Mouse (Mus musculus): ENCODE measurements around the gene Lbp. TPM values are rescaled to one million over a fixed set of nuclear protein-coding genes. Genes with fewer than 3 reads are reported as not detected.

The Lbp gene
- total and polyA plus RNA-seq, 2 experiments from 2014 or later: 4.7 to 8.0 TPM

DNA sequence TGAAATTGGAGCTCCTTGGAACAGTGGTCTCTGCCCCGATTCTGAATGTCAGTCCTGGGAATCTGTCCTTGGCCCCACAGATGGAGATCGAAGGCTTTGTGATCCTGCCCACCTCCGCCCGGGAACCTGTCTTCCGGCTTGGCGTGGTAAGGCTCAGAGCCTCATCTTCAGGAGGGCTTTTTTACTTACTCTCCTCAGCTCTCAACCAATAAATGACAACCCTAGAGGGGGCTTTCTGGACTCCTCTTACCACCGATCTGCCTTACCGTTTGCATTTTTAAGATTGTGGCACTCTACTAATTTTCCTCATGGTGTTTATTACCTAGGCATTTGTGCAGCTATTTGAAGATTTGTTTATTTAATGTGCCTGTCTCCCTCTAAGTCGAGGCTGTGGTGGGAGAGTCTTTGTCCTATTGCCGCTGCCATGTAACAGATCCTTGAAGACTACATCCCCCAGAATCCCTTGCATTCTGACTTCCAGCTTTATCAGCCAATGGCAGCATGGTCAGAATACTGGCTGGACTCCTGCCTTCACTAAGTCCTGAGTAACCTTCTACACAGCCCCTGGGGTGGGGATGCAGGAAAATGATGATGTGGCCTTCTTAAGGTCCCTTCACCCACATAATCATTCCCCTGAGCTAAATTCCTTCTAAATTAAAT, 18.4 kb downstream of the Lbp start:
- no peak for TF ChIP-seq CTCF (IDR thresholded peaks at IDR 0.05; ENCODE audit: low read depth)
- Histone ChIP-seq H3K9me3 (ENCODE audit: low read length) (no peaks in the 10 kb centered on the region), H3K4me3 (ENCODE audit: low read depth, low read length) (no peak overlapping the region), H3K4me2 (ENCODE audit: low read depth) (no peak overlapping the region), H3K9ac (no peak overlapping the region), H3K4me1 (ENCODE audit: insufficient read depth) (no peaks in the 10 kb centered on the region), H3K36me3 (ENCODE audit: insufficient read depth) (no peaks in the 10 kb centered on the region), H3K27ac (ENCODE audit: low read depth, low read length) (no peak overlapping the region), H3K27me3 (ENCODE audit: insufficient read depth, low read length) (no peaks in the 10 kb centered on the region)
- DNase-seq (peak; percentile 49), ATAC-seq (peak; percentile 62)
- WGBS: 61% methylated on average over 10 of the region's 10 CpGs

DNA sequence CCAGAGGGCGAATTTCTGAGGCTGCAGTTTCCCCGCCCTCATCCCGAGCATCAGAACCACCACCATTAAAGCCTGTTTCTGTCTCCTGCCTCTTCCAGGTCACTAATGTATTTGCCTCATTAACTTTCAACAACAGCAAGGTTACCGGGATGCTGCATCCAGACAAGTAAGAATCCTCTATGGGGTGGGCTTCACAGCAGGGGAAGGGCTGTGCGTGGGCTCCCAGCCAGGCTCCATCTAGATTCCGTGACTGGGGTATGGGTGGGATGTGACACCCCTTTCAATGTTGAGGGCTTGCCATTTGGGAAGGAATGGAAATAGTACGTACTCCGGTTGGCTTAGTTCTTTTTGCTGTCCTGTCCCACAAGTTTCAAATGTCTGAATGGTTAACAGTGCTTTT, 19.3 kb downstream of the Lbp start:
- no peak for DNase-seq
- WGBS: 55% methylated on average over 8 of the region's 8 CpGs

DNA sequence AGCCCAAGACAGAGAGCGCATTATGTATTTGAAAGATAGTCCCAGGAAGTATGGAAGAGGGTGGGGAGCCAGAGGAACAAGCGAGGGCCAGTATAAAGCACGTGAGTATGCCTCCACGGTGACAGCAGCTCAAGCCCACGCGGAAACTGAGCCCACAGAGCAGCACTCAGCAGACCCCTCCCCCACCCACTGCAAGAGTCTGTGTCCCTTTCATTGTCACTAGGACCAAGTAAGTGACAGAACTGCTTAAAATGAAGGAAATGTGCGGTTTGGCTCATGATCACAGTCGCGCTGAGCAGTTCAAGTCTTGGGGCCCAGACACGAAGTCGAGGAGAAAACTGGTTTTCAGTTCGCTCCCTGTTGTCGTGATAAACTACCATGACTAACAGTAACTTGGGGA, 28.1 kb downstream of the Lbp start:
- WGBS: 88% methylated on average over 13 of the region's 13 CpGs
- H3K4me1 ChIP-seq (ENCODE audit: insufficient read depth): no peaks in the 10 kb centered on the region
- ATAC-seq: no peak

More for the DNA sequence above, 19.3 kb downstream of the Lbp start:
- Histone ChIP-seq H3K9me3 (ENCODE audit: low read length) (no peaks in the 10 kb centered on the region), H3K36me3 (ENCODE audit: insufficient read depth) (no peaks in the 10 kb centered on the region), H3K4me2 (ENCODE audit: low read depth) (no peak overlapping the region), H3K27ac (ENCODE audit: low read depth, low read length) (no peak overlapping the region), H3K4me3 (ENCODE audit: low read depth, low read length) (no peak overlapping the region), H3K27me3 (ENCODE audit: insufficient read depth, low read length) (no peaks in the 10 kb centered on the region), H3K9ac (no peak overlapping the region), H3K4me1 (ENCODE audit: insufficient read depth) (no peaks in the 10 kb centered on the region)
- ATAC-seq: no peak
- TF ChIP-seq CTCF (IDR thresholded peaks at IDR 0.05; ENCODE audit: low read depth): no peak

GRCm38 (mm10) chr2:158337698-158338097, 31.4 kb downstream of the Lbp start:
- Histone ChIP-seq H3K4me1 (ENCODE audit: insufficient read depth) (no peaks in the 10 kb centered on the region), H3K27me3 (ENCODE audit: insufficient read depth, low read length) (no peaks in the 10 kb centered on the region), H3K9me3 (ENCODE audit: low read length) (no peaks in the 10 kb centered on the region), H3K9ac (no peak overlapping the region), H3K27ac (ENCODE audit: low read depth, low read length) (no peak overlapping the region), H3K4me3 (ENCODE audit: low read depth, low read length) (no peak overlapping the region), H3K36me3 (ENCODE audit: insufficient read depth) (no peaks in the 10 kb centered on the region), H3K4me2 (ENCODE audit: low read depth) (no peak overlapping the region)
- DNase-seq (no peak), ATAC-seq (no peak)
- no peak for TF ChIP-seq CTCF (IDR thresholded peaks at IDR 0.05; ENCODE audit: low read depth)
- WGBS: 73% methylated on average over 10 of the region's 10 CpGs

More for the DNA sequence above, 28.1 kb downstream of the Lbp start:
- no peak overlapping the region for H3K9ac ChIP-seq
- H3K9me3 ChIP-seq (ENCODE audit: low read length): no peaks in the 10 kb centered on the region
- DNase-seq: no peak
- H3K4me3 ChIP-seq (ENCODE audit: low read depth, low read length): no peak overlapping the region
- H3K27ac ChIP-seq (ENCODE audit: low read depth, low read length): no peak overlapping the region
- H3K4me2 ChIP-seq (ENCODE audit: low read depth): no peak overlapping the region
- TF ChIP-seq CTCF (IDR thresholded peaks at IDR 0.05; ENCODE audit: low read depth): no peak
- H3K27me3 ChIP-seq (ENCODE audit: insufficient read depth, low read length): no peaks in the 10 kb centered on the region
- H3K36me3 ChIP-seq (ENCODE audit: insufficient read depth): no peaks in the 10 kb centered on the region

DNA sequence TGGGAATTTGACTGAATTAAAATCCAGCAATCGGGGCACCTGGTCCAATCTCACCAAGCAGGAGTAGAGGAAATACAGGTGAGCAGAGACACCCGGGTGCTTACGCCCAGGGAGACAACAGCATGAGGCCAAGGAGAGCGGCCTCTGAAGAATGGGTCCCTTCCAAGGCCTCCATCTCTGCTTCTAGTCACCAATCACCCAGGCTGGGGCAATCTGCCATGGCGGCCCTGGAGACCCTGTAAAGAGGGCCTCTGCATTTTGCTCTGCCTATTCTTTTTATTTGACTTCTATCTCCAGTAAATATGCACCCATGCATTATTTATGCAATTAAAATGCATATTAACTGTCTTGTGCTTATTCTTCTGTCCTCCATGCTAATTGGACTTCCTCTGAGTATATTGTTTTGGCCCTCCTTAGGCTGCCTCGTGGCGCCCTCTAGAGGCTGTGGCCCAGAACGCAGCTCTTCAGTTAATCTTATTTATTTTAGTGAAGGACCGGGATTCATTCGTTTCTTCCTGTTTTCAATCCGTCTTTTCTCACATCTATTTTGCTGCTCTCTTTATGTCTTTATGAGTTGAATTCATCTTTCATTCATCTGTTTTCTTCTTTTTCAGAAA, 33.8 kb downstream of the Lbp start:
- ATAC-seq (peak; percentile 63; the same call in 1 of the 2 replicates), DNase-seq (peak; percentile 83)
- Histone ChIP-seq H3K9ac (no peak overlapping the region), H3K36me3 (ENCODE audit: insufficient read depth) (no peaks in the 10 kb centered on the region), H3K4me3 (ENCODE audit: low read depth, low read length) (no peak overlapping the region), H3K27me3 (ENCODE audit: insufficient read depth, low read length) (no peaks in the 10 kb centered on the region), H3K9me3 (ENCODE audit: low read length) (no peaks in the 10 kb centered on the region), H3K4me2 (ENCODE audit: low read depth) (no peak overlapping the region), H3K27ac (ENCODE audit: low read depth, low read length) (no peak overlapping the region), H3K4me1 (ENCODE audit: insufficient read depth) (no peaks in the 10 kb centered on the region)
- 32% methylated on average over 11 of the region's 11 CpGs for WGBS
- peak; percentile 92 for TF ChIP-seq CTCF (IDR thresholded peaks at IDR 0.05; ENCODE audit: low read depth)

- H3K4me2 ChIP-seq (ENCODE audit: low read depth): no peak overlapping the region
- H3K4me3 ChIP-seq (ENCODE audit: low read depth, low read length): no peak overlapping the region
- no peaks in the 10 kb centered on the region for H3K27me3 ChIP-seq (ENCODE audit: insufficient read depth, low read length)
- TF ChIP-seq CTCF (IDR thresholded peaks at IDR 0.05; ENCODE audit: low read depth): no peak
- ATAC-seq (no peak), DNase-seq (no peak)
- no peak overlapping the region for H3K27ac ChIP-seq (ENCODE audit: low read depth, low read length)
- 79% methylated on average over 2 of the region's 2 CpGs for WGBS
- no peaks in the 10 kb centered on the region for H3K9me3 ChIP-seq (ENCODE audit: low read length)
- no peaks in the 10 kb centered on the region for H3K4me1 ChIP-seq (ENCODE audit: insufficient read depth)
- H3K9ac ChIP-seq: no peak overlapping the region
- H3K36me3 ChIP-seq (ENCODE audit: insufficient read depth): no peaks in the 10 kb centered on the region
Measured at GRCm38 (mm10) chr2:158341324-158341723, 35.0 kb downstream of the Lbp start.

DNA sequence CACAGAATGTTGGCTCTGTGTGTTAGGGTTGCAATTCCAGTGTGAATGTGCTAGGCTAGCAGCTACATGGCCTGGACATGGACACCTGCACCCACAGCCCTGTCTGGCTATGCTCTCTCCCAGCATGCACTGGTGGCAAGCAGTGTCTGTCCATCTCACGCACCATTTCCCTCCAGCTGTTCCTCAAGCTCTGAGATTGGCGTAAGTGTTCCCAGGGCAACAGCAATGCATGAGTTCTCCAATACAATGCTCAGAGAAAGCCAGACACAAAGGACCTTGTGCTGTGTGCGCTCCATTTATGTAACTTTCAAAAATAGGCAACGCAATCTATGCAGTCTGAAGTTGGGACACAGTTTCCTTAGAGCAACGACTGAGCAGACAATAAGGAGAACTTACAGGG, 37.2 kb downstream of the Lbp start:
- 23% methylated on average over 5 of the region's 5 CpGs for WGBS
- H3K27me3 ChIP-seq (ENCODE audit: insufficient read depth, low read length): no peaks in the 10 kb centered on the region
- H3K9me3 ChIP-seq (ENCODE audit: low read length): no peaks in the 10 kb centered on the region
- no peak overlapping the region for H3K9ac ChIP-seq
- ATAC-seq (peak; percentile 53), DNase-seq (no peak)
- H3K4me3 ChIP-seq (ENCODE audit: low read depth, low read length): no peak overlapping the region
- no peaks in the 10 kb centered on the region for H3K4me1 ChIP-seq (ENCODE audit: insufficient read depth)
- H3K27ac ChIP-seq (ENCODE audit: low read depth, low read length): no peak overlapping the region
- no peaks in the 10 kb centered on the region for H3K36me3 ChIP-seq (ENCODE audit: insufficient read depth)
- no peak for TF ChIP-seq CTCF (IDR thresholded peaks at IDR 0.05; ENCODE audit: low read depth)
- H3K4me2 ChIP-seq (ENCODE audit: low read depth): no peak overlapping the region
